Mouse (Mus musculus) gastrocnemius, postnatal 4 days (tissue): Measurements from ENCODE around the gene 1700008P02Rik. TPM values are rescaled to one million over a fixed set of nuclear protein-coding genes. Genes with fewer than 3 reads are reported as not detected.
"Not testable (repeated sequence)": the region's sequence is repeated elsewhere in the genome, so short reads cannot be mapped to it uniquely, and the experiment has no call there.

Experiments used
- DNase-seq, 2 experiments: peaks; one replicate each; pipeline ENCODE4 v3.0.0; 2021 to 2022; ENCODE audit warnings: low spot score in 2 of 2, mixed read lengths in 2 of 2
- long read RNA-seq, 2 experiments: library from polyadenylated mRNA; stranded (forward); transcript quantifications; one replicate each; pipeline ENCODE4 v2.0.0; 2021
- total RNA-seq, 2 experiments: library from RNA; stranded (reverse); gene quantifications; 2 replicates each; pipeline ENCODE4 v1.2.3; 2021

1700008P02Rik gene
- not detected for total RNA-seq
- long read RNA-seq, experiment 1: 0 reads
- long read RNA-seq, experiment 2: 0 reads

- no peak for DNase-seq
These were observed at the start of gene 1700008P02Rik for GRCm38 (mm10) chr3:6620343-6620742. Gene 1700008P02Rik, minus strand, starts transcription at chr3:6620443.

DNA sequence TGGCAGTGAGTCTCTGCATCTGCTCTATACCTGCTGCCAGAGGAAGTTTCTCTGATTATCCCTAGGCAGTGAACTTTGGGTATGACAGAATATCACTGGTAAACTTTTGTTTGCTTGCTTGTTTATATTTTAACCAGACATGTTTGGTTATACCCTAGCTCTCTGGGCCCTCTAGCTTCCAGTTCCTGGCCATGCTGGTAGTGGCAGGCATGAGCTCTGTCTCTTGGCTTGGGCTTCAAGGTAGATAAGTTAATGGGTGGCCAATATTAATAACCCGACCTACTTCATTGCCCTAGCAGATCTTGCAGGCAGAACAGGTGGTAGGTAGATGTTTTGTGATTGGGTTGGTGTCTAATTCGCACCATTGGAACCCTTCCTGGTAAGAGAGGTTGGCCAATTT lies 29.2 kb upstream of the 1700008P02Rik start:
- DNase-seq: no peak

- not testable (repeated sequence) for DNase-seq
These were observed 17.9 kb upstream of the 1700008P02Rik start for GRCm38 (mm10) chr3:6638151-6638550.

GRCm38 (mm10) chr3:6634256-6634655 lies 14.0 kb upstream of the 1700008P02Rik start:
- DNase-seq: no peak

DNA sequence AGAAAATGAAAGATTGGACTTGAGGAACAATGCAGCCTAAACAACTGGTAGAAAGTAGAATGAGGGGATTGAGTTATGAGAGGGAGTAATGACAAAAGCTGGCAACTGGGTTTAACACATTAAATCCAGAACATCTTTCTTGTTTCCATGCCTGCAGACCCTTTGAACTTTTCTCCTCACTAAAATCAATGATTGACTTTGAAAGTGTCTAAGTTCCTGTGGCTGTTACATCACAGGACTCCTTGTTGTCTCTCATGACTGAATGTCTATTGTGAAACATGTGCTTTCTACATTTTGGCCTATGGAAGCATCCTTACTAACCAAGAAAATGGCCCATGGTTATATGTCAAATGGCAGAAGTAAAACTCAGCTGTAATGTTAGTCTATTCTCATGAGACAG lies 2.4 kb downstream of the 1700008P02Rik start:
- no peak for DNase-seq
